Mouse (Mus musculus) forebrain, embryonic 11.5 days (tissue): ENCODE measurements around the gene Galm. TPM values are rescaled to one million over a fixed set of nuclear protein-coding genes. Genes with fewer than 3 reads are reported as not detected.
"Not testable (repeated sequence)": the region's sequence is repeated elsewhere in the genome, so short reads cannot be mapped to it uniquely, and the experiment has no call there.

Experiments used
- ATAC-seq: fragments of 200-750 bp; cut with Nextera tagmentation; replicated peaks from 2 replicates; pipeline ENCODE4 v1.8.0; 2017; ENCODE audit warnings: moderate TSS enrichment; ENCODE audit not compliant: low FRiP score
- DNase-seq: peaks from one replicate; pipeline ENCODE4 v3.0.0-alpha.2; 2017; ENCODE audit warnings: low spot score
- H3K27ac ChIP-seq: fragments of 300-500 bp; sonication (generic); 2 replicates; pipeline ENCODE4 v1.5.1; 2014; ENCODE audit warnings: low read depth, low read length
- H3K27me3 ChIP-seq: fragments of 300-500 bp; sonication (generic); 2 replicates; pipeline ENCODE4 v1.6.1; 2014; ENCODE audit warnings: mild to moderate bottlenecking, low read length, mixed read lengths; ENCODE audit not compliant: control insufficient read depth, insufficient read depth
- H3K36me3 ChIP-seq: fragments of 300-500 bp; sonication (generic); 2 replicates; pipeline ENCODE4 v1.6.1; 2014; ENCODE audit warnings: mild to moderate bottlenecking, low read length, moderate library complexity, mixed read lengths; ENCODE audit not compliant: control insufficient read depth, insufficient read depth
- H3K4me1 ChIP-seq: fragments of 300-500 bp; sonication (generic); replicated peaks from 2 replicates; pipeline ENCODE4 v1.6.1; 2014; ENCODE audit warnings: low read length, mixed read lengths; ENCODE audit not compliant: control insufficient read depth, insufficient read depth
- H3K4me2 ChIP-seq: fragments of 300-500 bp; sonication (generic); 2 replicates; pipeline ENCODE4 v1.6.1; 2014; ENCODE audit warnings: low read depth, mild to moderate bottlenecking, low read length, moderate library complexity, mixed read lengths; ENCODE audit not compliant: severe bottlenecking
- H3K4me3 ChIP-seq: fragments of 300-500 bp; sonication (generic); 2 replicates; pipeline ENCODE4 v1.5.1; 2014; ENCODE audit warnings: low read depth, low read length
- H3K9ac ChIP-seq: fragments of 300-500 bp; sonication (generic); 2 replicates; pipeline ENCODE4 v1.6.1; 2014; ENCODE audit warnings: low read length
- H3K9me3 ChIP-seq: fragments of 300-500 bp; sonication (generic); 2 replicates; pipeline ENCODE4 v1.6.1; 2016; ENCODE audit warnings: low read length, mixed read lengths; ENCODE audit not compliant: control insufficient read depth
- WGBS: fragments of 180-500 bp; shearing (Covaris S2); extraction: QIAGEN DNeasy Blood & Tissue Kit; methylation state at CpG from one replicate; pipeline ENCODE4 v1.1.7; 2014; 5-methylcytosine and 5-hydroxymethylcytosine counted together
- polyA plus RNA-seq: library from polyadenylated mRNA; unstranded; fragments of >200 nt; fragmentation: Nextera tagmentation; extraction: Ambion mirVana; gene quantifications from 2 replicates; pipeline ENCODE4 v1.2.1, GENCODE M21; 2014

The Galm gene
- polyA plus RNA-seq, 1 experiment from 2014 or later = 11.2 TPM

DNA sequence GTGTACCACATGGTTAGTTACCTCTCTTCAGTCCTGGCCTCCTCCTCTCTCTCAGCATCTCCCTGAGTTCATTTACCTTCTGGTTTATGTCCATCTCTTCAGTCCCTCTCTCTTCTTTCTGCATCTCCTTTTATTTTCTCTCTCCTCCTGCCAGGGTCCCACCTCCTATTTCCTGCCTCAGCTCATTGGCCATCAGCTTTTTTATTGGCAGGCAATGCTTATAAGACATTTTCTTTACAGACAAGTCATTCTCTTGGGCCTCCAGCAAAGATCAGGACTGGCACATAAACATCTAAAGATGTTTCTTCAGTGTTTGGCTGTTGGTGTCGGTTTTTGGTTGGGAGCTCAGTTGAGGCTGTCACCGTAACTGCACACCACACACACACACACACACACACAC is 46.4 kb downstream of the Galm start:
- DNase-seq = no peak
- Histone ChIP-seq H3K4me3 (no peak overlapping the region), H3K4me2 (no peak overlapping the region), H3K36me3 (no peaks in the 10 kb centered on the region), H3K27ac (no peak overlapping the region), H3K9ac (no peak overlapping the region), H3K9me3 (no peaks in the 10 kb centered on the region), H3K4me1 (0 out of 2 replicates have a peak, but pooled peaks cover 2% of the 10 kb centered on the region), H3K27me3 (no peaks in the 10 kb centered on the region)
- 100% methylated on average over 2 of the region's 2 CpGs for WGBS
- no peak for ATAC-seq

DNA sequence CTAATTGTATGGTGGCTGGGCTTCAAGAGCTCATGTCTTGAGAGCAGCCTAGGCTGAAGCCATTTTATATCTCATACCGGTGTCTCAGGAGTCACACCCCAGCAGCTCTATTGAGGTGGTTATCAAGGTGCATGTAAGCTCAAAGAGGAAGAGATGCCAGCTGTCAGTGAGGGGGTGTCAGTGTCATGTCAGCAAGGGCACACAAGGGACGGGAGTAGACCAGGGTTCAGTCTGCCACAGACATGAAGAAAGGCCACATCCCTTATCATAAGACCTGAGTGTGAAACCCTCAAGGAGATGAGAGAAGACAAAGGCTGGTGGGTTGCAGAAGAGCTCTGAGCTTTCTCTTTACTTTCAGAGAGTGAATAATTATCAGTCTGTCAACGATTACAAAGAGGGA is 46.9 kb downstream of the Galm start:
- DNase-seq = no peak
- no peak for ATAC-seq
- 91% methylated on average over 3 of the region's 3 CpGs for WGBS
- no peak overlapping the region for H3K4me2 ChIP-seq
- no peak overlapping the region for H3K4me3 ChIP-seq
- H3K9ac ChIP-seq = no peak overlapping the region
- H3K27me3 ChIP-seq = no peaks in the 10 kb centered on the region
- no peaks in the 10 kb centered on the region for H3K36me3 ChIP-seq
- H3K4me1 ChIP-seq = no peaks in the 10 kb centered on the region
- no peaks in the 10 kb centered on the region for H3K9me3 ChIP-seq
- H3K27ac ChIP-seq = no peak overlapping the region

DNA sequence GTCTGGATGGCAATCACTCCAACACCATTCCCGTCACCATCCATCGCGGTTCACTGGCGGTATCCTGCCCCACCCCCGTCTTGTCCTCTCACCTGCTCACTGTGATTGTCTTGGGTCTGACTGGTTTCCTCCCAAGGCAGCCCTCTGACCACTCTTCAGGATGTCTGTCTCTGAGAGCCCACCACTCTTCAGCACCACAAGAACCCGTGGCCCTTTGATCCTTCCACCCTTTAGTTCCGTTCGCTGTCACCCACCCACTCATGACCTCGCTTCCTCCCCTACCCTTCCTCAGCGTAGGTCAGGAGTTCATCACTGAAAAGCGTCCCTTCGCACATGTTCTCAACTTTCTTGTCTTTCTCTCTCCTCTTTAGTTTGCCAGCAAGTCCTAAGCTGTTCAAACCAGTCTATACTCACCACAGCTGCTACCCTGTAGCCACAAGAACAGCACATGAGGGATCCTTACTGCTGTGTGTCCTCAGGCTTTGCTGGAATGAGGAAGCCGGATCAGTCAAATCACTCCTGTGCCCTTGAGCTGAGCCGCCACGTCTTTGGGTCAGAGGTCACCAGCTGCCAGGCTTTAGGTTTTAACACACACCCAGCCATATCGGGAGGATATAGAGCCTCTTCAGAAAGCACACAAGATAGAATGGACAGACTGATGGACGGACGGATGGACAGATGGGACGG is 47.6 kb downstream of the Galm start:
- Histone ChIP-seq H3K9ac (no peak overlapping the region), H3K27ac (no peak overlapping the region), H3K27me3 (no peaks in the 10 kb centered on the region), H3K4me2 (no peak overlapping the region), H3K4me3 (no peak overlapping the region), H3K4me1 (no peaks in the 10 kb centered on the region), H3K36me3 (no peaks in the 10 kb centered on the region), H3K9me3 (no peaks in the 10 kb centered on the region)
- WGBS = 77% methylated on average over 19 of the region's 19 CpGs
- ATAC-seq = no peak
- DNase-seq = no peak

DNA sequence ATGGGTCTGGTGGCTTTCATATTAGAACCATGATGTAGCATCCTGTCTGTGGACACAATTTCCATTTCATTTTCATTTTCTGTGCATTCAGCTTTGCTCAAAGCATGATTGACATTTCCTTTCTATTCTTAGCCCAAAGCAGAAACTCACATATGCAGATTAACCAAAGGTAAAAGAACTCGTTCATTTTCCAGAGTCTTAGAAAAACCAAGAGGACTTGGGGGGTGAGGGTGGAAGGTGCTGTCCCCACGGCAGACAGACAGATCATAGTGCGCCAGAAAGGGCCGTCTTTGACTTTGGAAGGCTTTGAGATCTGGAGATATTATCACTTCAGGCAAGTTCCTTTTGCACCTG is 48.1 kb downstream of the Galm start:
- no peak overlapping the region for H3K9ac ChIP-seq
- no peak overlapping the region for H3K4me2 ChIP-seq
- no peak for ATAC-seq
- no peaks in the 10 kb centered on the region for H3K9me3 ChIP-seq
- 73% methylated on average over 4 of the region's 4 CpGs for WGBS
- no peaks in the 10 kb centered on the region for H3K27me3 ChIP-seq
- no peaks in the 10 kb centered on the region for H3K4me1 ChIP-seq
- DNase-seq = no peak
- no peaks in the 10 kb centered on the region for H3K36me3 ChIP-seq
- H3K4me3 ChIP-seq = no peak overlapping the region
- no peak overlapping the region for H3K27ac ChIP-seq

DNA sequence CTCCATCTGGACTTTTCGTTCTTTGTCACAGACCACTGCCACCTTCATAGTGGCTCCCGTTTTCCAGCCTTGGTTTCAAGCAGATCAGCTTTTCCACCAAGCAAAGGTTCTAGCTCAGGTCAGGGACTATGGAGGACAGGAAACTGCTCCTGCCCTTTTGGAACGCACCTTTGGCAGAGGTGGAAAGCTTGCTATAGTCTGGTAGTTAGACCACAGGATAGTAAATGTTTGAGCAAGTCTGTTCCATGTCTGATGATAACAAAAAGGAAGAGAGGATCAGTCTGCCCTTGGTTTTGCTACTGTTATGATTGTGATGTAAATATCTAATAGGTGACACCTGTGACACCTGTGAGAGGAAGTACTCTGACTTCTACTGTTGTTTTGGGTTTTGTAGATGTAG is 48.7 kb downstream of the Galm start:
- Histone ChIP-seq H3K9ac (no peak overlapping the region), H3K4me3 (no peak overlapping the region), H3K4me2 (no peak overlapping the region), H3K9me3 (no peaks in the 10 kb centered on the region), H3K4me1 (no peaks in the 10 kb centered on the region), H3K36me3 (no peaks in the 10 kb centered on the region), H3K27me3 (no peaks in the 10 kb centered on the region), H3K27ac (no peak overlapping the region)
- DNase-seq = no peak
- no peak for ATAC-seq
- 89% methylated on average over 3 of the region's 3 CpGs for WGBS

DNA sequence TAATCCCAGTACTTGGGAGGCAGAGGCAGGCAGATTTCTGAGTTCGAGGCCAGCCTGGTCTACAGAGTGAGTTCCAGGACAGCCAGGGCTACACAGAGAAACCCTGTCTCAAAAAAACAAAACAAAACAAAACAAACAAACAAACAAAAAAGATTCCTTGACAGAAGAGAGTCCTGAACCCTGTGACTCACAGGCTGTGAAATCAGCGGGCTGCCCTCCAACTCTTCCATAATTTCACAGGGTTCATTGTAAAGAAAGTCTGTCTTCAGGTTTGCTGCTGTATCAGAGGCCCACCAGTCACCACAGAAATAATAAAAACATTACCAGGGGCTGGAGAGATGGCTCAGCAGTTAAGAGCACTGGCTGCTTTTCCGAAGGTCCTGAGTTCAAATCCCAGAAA is 51.6 kb downstream of the Galm start:
- H3K4me2 ChIP-seq, H3K36me3 ChIP-seq, H3K27me3 ChIP-seq, H3K9me3 ChIP-seq, H3K4me3 ChIP-seq, H3K27ac ChIP-seq, H3K4me1 ChIP-seq, ATAC-seq, H3K9ac ChIP-seq, DNase-seq: not testable (repeated sequence)
- WGBS = 95% methylated on average over 3 of the region's 3 CpGs

DNA sequence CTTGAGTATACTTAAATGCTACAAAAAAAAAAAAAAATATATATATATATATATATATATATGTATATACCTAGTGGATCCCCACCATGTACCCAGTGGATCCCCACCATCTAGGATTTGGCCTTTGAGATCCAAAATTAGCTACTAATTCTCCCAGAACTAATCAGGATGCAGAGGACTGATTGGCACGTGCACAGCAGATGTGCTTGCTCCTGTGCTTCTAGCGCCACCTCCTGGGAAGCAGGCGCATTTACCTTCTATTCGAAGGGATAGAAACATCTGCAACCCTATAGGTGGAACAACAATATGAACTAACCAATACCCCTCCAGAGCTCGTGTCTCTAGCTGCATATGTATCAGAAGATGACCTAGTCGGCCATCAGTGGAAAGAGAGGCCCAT is 52.7 kb downstream of the Galm start:
- DNase-seq (peak; percentile 75), ATAC-seq (peak; percentile 81)
- Histone ChIP-seq H3K36me3 (no peaks in the 10 kb centered on the region), H3K4me2 (no peak overlapping the region), H3K4me3 (no peak overlapping the region), H3K9ac (no peak overlapping the region), H3K27me3 (no peaks in the 10 kb centered on the region), H3K9me3 (no peaks in the 10 kb centered on the region), H3K27ac (no peak overlapping the region), H3K4me1 (no peaks in the 10 kb centered on the region)
- WGBS = under 1% methylated on average over 6 of the region's 6 CpGs

DNA sequence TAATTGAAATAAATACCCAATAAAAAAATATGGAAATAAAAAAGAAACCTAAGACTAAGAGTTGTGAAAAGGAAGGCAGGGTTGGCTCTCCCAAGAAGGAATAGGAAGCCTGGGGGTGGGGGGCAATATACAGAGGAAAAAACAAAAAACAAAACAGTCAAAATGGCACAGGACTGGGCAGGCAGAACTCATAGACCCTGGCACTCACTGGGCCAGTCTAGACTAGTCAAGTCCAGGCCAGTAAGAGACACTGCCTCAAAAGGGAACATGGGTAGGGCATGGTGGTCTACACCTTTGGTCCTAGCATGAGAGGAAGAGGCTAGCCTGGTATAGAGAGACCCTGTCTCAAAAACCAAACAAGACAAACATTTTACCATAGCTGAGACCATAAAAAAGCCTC is 53.2 kb downstream of the Galm start:
- ATAC-seq (peak; percentile 45; the same call in 1 of the 2 replicates), DNase-seq (no peak)
- no peak overlapping the region for H3K4me2 ChIP-seq
- H3K36me3 ChIP-seq = no peaks in the 10 kb centered on the region
- H3K9me3 ChIP-seq = no peaks in the 10 kb centered on the region
- H3K9ac ChIP-seq = no peak overlapping the region
- H3K27ac ChIP-seq = no peak overlapping the region
- H3K27me3 ChIP-seq = no peaks in the 10 kb centered on the region
- no peak overlapping the region for H3K4me3 ChIP-seq
- H3K4me1 ChIP-seq = no peaks in the 10 kb centered on the region

DNA sequence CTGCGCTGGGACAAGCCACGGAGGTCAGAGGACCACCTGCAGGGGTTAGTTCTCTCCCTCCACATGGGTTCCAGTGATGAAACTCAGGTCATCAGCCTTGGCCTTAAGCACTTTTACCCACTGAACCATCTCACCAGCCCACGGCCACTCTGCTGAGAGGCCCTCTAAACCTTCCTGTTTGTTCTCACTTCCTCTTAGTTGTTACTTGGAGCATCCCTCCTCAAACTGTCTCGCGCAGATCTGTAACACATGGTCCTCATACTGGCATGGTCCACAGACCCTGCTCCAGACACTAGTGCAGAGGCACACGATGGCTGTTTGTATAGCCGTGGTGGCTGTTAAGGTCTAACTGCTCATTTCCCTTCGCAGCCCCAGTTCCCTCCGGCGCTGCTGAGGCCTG is 56.3 kb downstream of the Galm start:
- DNase-seq (no peak), ATAC-seq (no peak)
- Histone ChIP-seq H3K4me3 (no peak overlapping the region), H3K4me1 (no peaks in the 10 kb centered on the region), H3K9me3 (no peaks in the 10 kb centered on the region), H3K27me3 (no peaks in the 10 kb centered on the region), H3K9ac (no peak overlapping the region), H3K4me2 (no peak overlapping the region), H3K36me3 (no peaks in the 10 kb centered on the region), H3K27ac (no peak overlapping the region)
- WGBS = 89% methylated on average over 10 of the region's 10 CpGs
